Comparison of ENCODE assay signal across 8 mouse cellular contexts in genomic region chr2:71366618-71367124, GRCm38 (mm10). TPM values are rescaled to one million over a fixed set of nuclear protein-coding genes. Genes with fewer than 3 reads are reported as not detected.
DNase-seq lines count a peak whose midpoint lies in the region; ATAC-seq and TF ChIP-seq lines count a peak whose summit lies in the region.

No protein-coding gene starts in this region.

- H3K27me3 ChIP-seq in MEL (ENCODE audit: control insufficient read depth in 1 of 2, insufficient read depth in 2 of 2, low read length in 2 of 2) = no peaks in the 10 kb centered on the region
- H3K27me3 ChIP-seq in forebrain, embryonic 16.5 days (replicated peaks; ENCODE audit: control insufficient read depth, insufficient read depth, low read length) = no peaks in the 10 kb centered on the region
- no peaks in the 10 kb centered on the region for H3K27me3 ChIP-seq in liver, embryonic 11.5 days (replicated peaks; ENCODE audit: control insufficient read depth, insufficient read depth, low read length)
- no peaks in the 10 kb centered on the region for H3K27me3 ChIP-seq in small intestine, adult 2 months (ENCODE audit: control insufficient read depth, insufficient read depth, low read length)

- no peak for TF ChIP-seq POLR2A in MEL (IDR thresholded peaks at IDR 0.05; ENCODE audit: control insufficient read depth in 1 of 2, insufficient read depth in 1 of 2, low read depth in 1 of 2, low read length in 2 of 2, poor library complexity in 1 of 2)
- TF ChIP-seq POLR2A in small intestine, adult 2 months (IDR thresholded peaks at IDR 0.05; ENCODE audit: low read depth, low read length) = no peak

- no peaks in the 10 kb centered on the region for H3K9me3 ChIP-seq in MEL (replicated peaks; ENCODE audit: insufficient read depth, low read length)
- no peaks in the 10 kb centered on the region for H3K9me3 ChIP-seq in forebrain, embryonic 16.5 days (ENCODE audit: control insufficient read depth, low read length)
- H3K9me3 ChIP-seq in liver, embryonic 11.5 days (ENCODE audit: control insufficient read depth, low read length) = no peaks in the 10 kb centered on the region

- H3K27ac ChIP-seq in MEL (ENCODE audit: control insufficient read depth, low read depth, low read length) = peak overlapping the region; percentile 68
- peak overlapping the region; percentile 87 for H3K27ac ChIP-seq in forebrain, embryonic 16.5 days (ENCODE audit: low read length)
- no peak overlapping the region for H3K27ac ChIP-seq in liver, embryonic 11.5 days (ENCODE audit: low read depth, low read length)
- 0 out of 2 replicates have a peak overlapping the region, but pooled peaks have one; percentile 12 for H3K27ac ChIP-seq in small intestine, adult 2 months (ENCODE audit: insufficient read depth, low read depth, low read length)

- DNase-seq in kidney, adult 11 months = peak; percentile 27
- DNase-seq in kidney, postnatal 36 days = no peak
- DNase-seq in MEL (ENCODE audit: low read depth, low spot score) (peak; percentile 68), adipocyte (ENCODE audit: low spot score) (no peak)
- DNase-seq in liver, embryonic 11.5 days (ENCODE audit: low spot score) = no peak
- no peak for DNase-seq in left cerebral cortex, postnatal 36 days (ENCODE audit: low spot score in 2 of 2)

- TF ChIP-seq EP300 in MEL (IDR thresholded peaks at IDR 0.05; ENCODE audit: low read depth in 1 of 2, low read length in 2 of 2) = peak; percentile 35 to 73; a peak in 3 of 4 replicates

- TF ChIP-seq CTCF in MEL (IDR thresholded peaks at IDR 0.05 in 2 of 3, conservative IDR thresholded peaks at IDR 0.05 in 1 of 3; ENCODE audit: control insufficient read depth in 1 of 3, insufficient read depth in 1 of 3, low read depth in 2 of 3, low read length in 3 of 3, poor library complexity in 1 of 3, severe bottlenecking in 1 of 3) = no peak
- no peak for TF ChIP-seq CTCF in small intestine, adult 2 months (IDR thresholded peaks at IDR 0.05; ENCODE audit: extremely low read depth, insufficient read length, insufficient replicate concordance, low read depth, low read length)

- WGBS in forebrain, embryonic 16.5 days = 10% methylated on average over 9 of the region's 9 CpGs
- WGBS in liver, embryonic 11.5 days = 11% methylated on average over 9 of the region's 9 CpGs
- WGBS in small intestine, adult 2 months = 2% methylated on average over 9 of the region's 9 CpGs

- no peak for TF ChIP-seq RAD21 in MEL (IDR thresholded peaks at IDR 0.05; ENCODE audit: low read depth, low read length)

- peak overlapping the region; percentile 64 to 90 for H3K4me3 ChIP-seq in MEL (ENCODE audit: control insufficient read depth in 1 of 2, insufficient read depth in 1 of 2, low read depth in 2 of 2, low read length in 2 of 2)
- H3K4me3 ChIP-seq in forebrain, embryonic 16.5 days (replicated peaks; ENCODE audit: low read length) = peak overlapping the region; percentile 94
- H3K4me3 ChIP-seq in liver, embryonic 11.5 days (ENCODE audit: low read depth, low read length) = peak overlapping the region; percentile 78
- H3K4me3 ChIP-seq in small intestine, adult 2 months (ENCODE audit: low read depth, low read length) = peak overlapping the region; percentile 77

- peaks cover 0 to 8% of the 10 kb centered on the region in 2 experiments; a peak in 2 of 4 replicates for H3K36me3 ChIP-seq in MEL (ENCODE audit: control insufficient read depth in 1 of 2, insufficient read depth in 2 of 2, low read length in 2 of 2)
- H3K36me3 ChIP-seq in forebrain, embryonic 16.5 days (ENCODE audit: control insufficient read depth, insufficient read depth) = peaks cover 2% of the 10 kb centered on the region; the same call in 1 of the 2 replicates
- H3K36me3 ChIP-seq in liver, embryonic 11.5 days (ENCODE audit: control insufficient read depth, insufficient read depth, low read length) = no peaks in the 10 kb centered on the region
- 0 out of 2 replicates have a peak, but pooled peaks cover 2% of the 10 kb centered on the region for H3K36me3 ChIP-seq in small intestine, adult 2 months (ENCODE audit: control insufficient read depth, insufficient read depth, low read length)

- H3K79me2 ChIP-seq in MEL (ENCODE audit: control insufficient read depth, insufficient read depth, low read length, poor library complexity) = no peaks in the 10 kb centered on the region

- H3K4me2 ChIP-seq in forebrain, embryonic 16.5 days (ENCODE audit: low read length) = peak overlapping the region; percentile 70
- peak overlapping the region; percentile 73 for H3K4me2 ChIP-seq in liver, embryonic 11.5 days

- intact Hi-C loops in left cerebral cortex, postnatal 36 days (cut with DNase I) = no loop called here

- H3K4me1 ChIP-seq in MEL (ENCODE audit: control insufficient read depth in 1 of 2, insufficient read depth in 2 of 2, low read length in 2 of 2) = peaks cover 3% of the 10 kb centered on the region in 2 experiments; a peak in 2 of 4 replicates
- H3K4me1 ChIP-seq in forebrain, embryonic 16.5 days (replicated peaks; ENCODE audit: control insufficient read depth, insufficient read depth, low read length) = peaks cover 22% of the 10 kb centered on the region
- H3K4me1 ChIP-seq in liver, embryonic 11.5 days (replicated peaks; ENCODE audit: control insufficient read depth, insufficient read depth, low read length) = peaks cover 8% of the 10 kb centered on the region
- H3K4me1 ChIP-seq in small intestine, adult 2 months (ENCODE audit: control insufficient read depth, insufficient read depth, insufficient read length, low read length) = 0 out of 2 replicates have a peak, but pooled peaks cover 2% of the 10 kb centered on the region

- H3K9ac ChIP-seq in MEL (ENCODE audit: control insufficient read depth, low read depth, low read length, poor library complexity, severe bottlenecking) = peak overlapping the region; percentile 78
- peak overlapping the region; percentile 77 for H3K9ac ChIP-seq in forebrain, embryonic 16.5 days (replicated peaks; ENCODE audit: low read depth, low read length)
- peak overlapping the region; percentile 83 for H3K9ac ChIP-seq in liver, embryonic 11.5 days (ENCODE audit: low read depth, low read length)

- ATAC-seq in forebrain, embryonic 16.5 days = no peak
- ATAC-seq in liver, embryonic 11.5 days (replicated peaks; ENCODE audit: low FRiP score) = no peak

TF ChIP-seq in MEL, 35 proteins besides CTCF, POLR2A, EP300 and RAD21:
- peak; percentile 74; the same call in 1 of the 2 replicates for TF ChIP-seq ETS1 (IDR thresholded peaks at IDR 0.05; ENCODE audit: low read depth, low read length)
- no peak for TF ChIP-seq TCF12 (IDR thresholded peaks at IDR 0.05; ENCODE audit: low read depth, low read length)
- no peak for TF ChIP-seq MXI1 (IDR thresholded peaks at IDR 0.05; ENCODE audit: low read depth, low read length)
- peak; percentile 42; the same call in 1 of the 2 replicates for TF ChIP-seq ELF1 (IDR thresholded peaks at IDR 0.05; ENCODE audit: low read depth, low read length)
- TF ChIP-seq GATA1 (IDR thresholded peaks at IDR 0.05; ENCODE audit: low read depth, low read length) = peak; percentile 65
- peak; percentile 14; the same call in 1 of the 2 replicates for TF ChIP-seq MAZ (IDR thresholded peaks at IDR 0.05; ENCODE audit: low read depth, low read length)
- TF ChIP-seq BHLHE40 (IDR thresholded peaks at IDR 0.05; ENCODE audit: borderline replicate concordance, low read depth, low read length) = no peak
- TF ChIP-seq TBP (IDR thresholded peaks at IDR 0.05; ENCODE audit: low read depth, low read length) = 0 out of 2 replicates have a peak, but pooled peaks have one; percentile 23
- peak; percentile 75 for TF ChIP-seq SIN3A (IDR thresholded peaks at IDR 0.05; ENCODE audit: low read length)
- peak; percentile 51; the same call in 1 of the 2 replicates for TF ChIP-seq MAX (IDR thresholded peaks at IDR 0.05; ENCODE audit: low read length)
- TF ChIP-seq NRF1 (IDR thresholded peaks at IDR 0.05; ENCODE audit: insufficient read depth, low read depth, low read length, poor library complexity, severe bottlenecking) = no peak
- TF ChIP-seq GABPA (IDR thresholded peaks at IDR 0.05; ENCODE audit: low read depth, low read length) = no peak
- TF ChIP-seq UBTF (IDR thresholded peaks at IDR 0.05; ENCODE audit: borderline replicate concordance, insufficient read depth, low read depth, low read length) = 0 out of 2 replicates have a peak, but pooled peaks have one; percentile 1
TF ChIP-seq in MEL: peak in this region for 8.

RNA-seq across cellular contexts. Expression of gene Slc25a12, which starts 0.9 kb away (rescaled TPM):
- total RNA-seq in MEL (2012; rRNA removed) = 63.2 and 67.4 TPM in 2 replicates
- 10 to 100 TPM in 1 of 2 experiments, not detected in 1; 98.6 TPM for polyA plus RNA-seq in MEL (2012; ENCODE audit: insufficient read depth in 1 of 2, insufficient read length in 2 of 2, low read depth in 1 of 2, low replicate concordance in 2 of 2, missing spikeins in 1 of 2)
- 79.6 and 86.7 TPM in 2 replicates for polyA plus RNA-seq in forebrain, embryonic 16.5 days (2015; fragmentation: Nextera tagmentation; extraction: Ambion mirVana)
- 35.9 and 45.8 TPM in 2 replicates for polyA plus RNA-seq in liver, embryonic 11.5 days (2014; fragmentation: Nextera tagmentation; extraction: Ambion mirVana)
- polyA plus RNA-seq in small intestine, adult 2 months (2012; rRNA removed) = 5.1 and 8.4 TPM in 2 replicates
- total RNA-seq in left cerebral cortex, postnatal 36 days (2021) = 100 to 1,000 TPM; 159 to 163 TPM

RNA-seq across cellular contexts. Expression of gene Hat1, which starts 22.1 kb away (rescaled TPM):
- total RNA-seq in MEL (2012; rRNA removed) = 167 and 190 TPM in 2 replicates
- 100 to 1,000 TPM in 1 of 2 experiments, not detected in 1; 167 TPM for polyA plus RNA-seq in MEL (2012; ENCODE audit: insufficient read depth in 1 of 2, insufficient read length in 2 of 2, low read depth in 1 of 2, low replicate concordance in 2 of 2, missing spikeins in 1 of 2)
- polyA plus RNA-seq in forebrain, embryonic 16.5 days (2015; fragmentation: Nextera tagmentation; extraction: Ambion mirVana) = 72.8 and 78.8 TPM in 2 replicates
- 209 and 224 TPM in 2 replicates for polyA plus RNA-seq in liver, embryonic 11.5 days (2014; fragmentation: Nextera tagmentation; extraction: Ambion mirVana)
- 0.25 and 0.62 TPM in 2 replicates for polyA plus RNA-seq in small intestine, adult 2 months (2012; rRNA removed)
- total RNA-seq in left cerebral cortex, postnatal 36 days (2021) = 10 to 100 TPM; 16.7 TPM

Comparison
In these comparisons a context has a peak if more than half of its experiments do, and no peak if none do; other contexts are left out.
1. DNase-seq: peak in kidney, adult 11 months (single experiment) and MEL (single experiment); none in kidney, postnatal 36 days (0 of 2), liver, embryonic 11.5 days (single experiment), adipocyte (single experiment) and left cerebral cortex, postnatal 36 days (0 of 2).
2. RNA of gene Hat1, which starts 22.1 kb away (polyA plus RNA-seq): 209 to 224 TPM in liver, embryonic 11.5 days, 167 TPM in MEL and 72.8 to 78.8 TPM in forebrain, embryonic 16.5 days; 0.25 to 0.62 TPM in small intestine, adult 2 months; every median in the first group is over 10 times any median in the second.
3. Peak in every context shown above with its lines, with median percentiles within 50 percentile points of each other: H3K4me3 ChIP-seq and H3K9ac ChIP-seq.